Mouse (Mus musculus): Measurements from ENCODE around the gene Zscan26.

The Zscan26 gene

GRCm38 (mm10) chr13:21427631-21428030 is 25.9 kb downstream of the Zscan26 start:
- no peak for DNase-seq (ENCODE audit: low spot score in 2 of 2)

DNA sequence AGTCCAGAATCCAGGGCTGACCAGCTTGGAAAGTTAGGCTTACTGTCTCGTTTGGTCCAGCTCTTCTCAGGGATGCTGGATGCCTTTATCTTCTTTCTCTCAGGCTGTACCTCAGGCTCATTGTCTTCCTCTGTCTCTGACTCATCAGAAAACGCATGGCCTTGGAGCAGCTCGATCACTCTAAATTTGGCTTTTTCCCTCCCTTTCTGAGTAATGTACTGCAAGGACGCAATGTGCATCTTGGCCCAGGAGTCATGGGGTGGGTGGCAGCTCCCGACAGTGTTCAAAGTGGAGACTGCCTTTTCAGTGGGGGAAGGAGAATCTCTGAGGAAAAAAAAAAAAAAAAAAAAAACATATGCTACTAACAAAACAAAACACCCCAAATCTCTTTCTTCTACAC is 30.2 kb downstream of the Zscan26 start:
- DNase-seq (ENCODE audit: low spot score in 2 of 2), result no peak

GRCm38 (mm10) chr13:21418865-21419264 is 34.7 kb downstream of the Zscan26 start:
- DNase-seq (ENCODE audit: low spot score in 2 of 2), result no peak

GRCm38 (mm10) chr13:21417298-21418010 is 36.1 kb downstream of the Zscan26 start:
- no peak for DNase-seq (ENCODE audit: low spot score in 2 of 2)

GRCm38 (mm10) chr13:21415750-21416149 is 37.8 kb downstream of the Zscan26 start:
- DNase-seq (ENCODE audit: low spot score in 2 of 2), result no peak

DNA sequence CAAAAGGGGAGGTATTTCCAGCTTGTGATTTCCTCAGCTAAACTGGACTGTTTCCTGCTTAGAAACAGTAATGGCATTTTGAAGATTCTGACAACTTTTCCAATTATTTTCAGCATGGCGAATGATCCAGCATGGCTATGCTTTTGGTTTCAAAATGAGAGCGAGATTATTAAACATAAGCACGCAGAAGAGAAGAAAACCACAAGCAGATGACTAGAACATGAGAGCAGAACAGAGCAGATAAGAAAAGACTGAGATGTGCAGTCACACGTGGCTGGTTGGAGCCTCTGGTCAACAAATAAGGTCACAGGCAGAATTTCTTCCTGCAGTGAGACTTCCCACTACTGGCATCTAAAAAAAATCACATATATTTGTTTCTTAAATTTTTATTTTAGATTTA is 38.3 kb downstream of the Zscan26 start:
- no peak for DNase-seq (ENCODE audit: low spot score in 2 of 2)

DNA sequence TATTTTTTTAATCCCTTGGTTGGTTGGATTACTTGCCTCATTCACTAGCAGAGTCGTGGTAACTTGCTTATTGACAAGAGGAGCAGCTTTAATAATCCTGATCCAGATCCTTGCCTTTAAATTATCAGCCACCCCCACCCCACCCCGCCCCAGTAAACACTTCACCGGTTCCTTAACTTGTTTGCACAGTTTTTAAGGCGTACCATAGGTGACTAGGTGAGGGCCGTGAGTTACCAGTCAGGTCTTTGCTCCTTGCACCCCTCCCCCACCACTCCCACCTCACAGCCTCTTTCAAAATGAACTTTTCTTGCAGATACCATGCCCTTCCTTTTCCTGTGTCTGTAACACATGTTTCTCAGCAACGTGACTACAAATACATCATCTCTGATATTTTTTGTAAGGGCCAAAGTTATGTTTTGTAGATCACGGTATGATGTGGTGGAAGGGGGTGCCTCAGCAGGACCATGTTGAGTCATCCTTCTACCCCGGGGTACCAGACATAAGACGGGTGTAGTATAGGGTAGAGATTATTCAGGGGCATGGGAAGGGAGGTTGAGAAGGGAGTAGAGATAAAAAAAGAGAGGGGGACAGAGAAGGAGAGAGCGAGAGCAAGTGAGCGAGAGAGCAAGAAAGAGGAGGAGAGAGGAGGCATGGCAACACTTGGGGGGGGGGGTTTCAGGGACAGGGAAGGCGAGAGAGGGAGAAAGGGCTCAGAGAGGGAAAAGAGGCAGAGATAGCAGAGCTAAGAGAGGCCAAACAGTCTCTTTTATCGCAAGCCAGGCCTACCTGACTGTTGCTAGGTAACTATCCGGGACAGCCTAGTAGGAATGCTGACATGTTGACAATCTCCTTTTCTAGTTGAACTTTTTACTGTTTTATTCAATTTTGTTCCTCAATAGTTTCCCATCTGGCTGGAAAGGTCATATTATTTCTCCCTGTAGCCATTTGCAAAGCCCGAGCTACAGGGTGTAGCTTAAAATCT is 39.0 kb downstream of the Zscan26 start:
- DNase-seq (ENCODE audit: low spot score in 2 of 2), result no peak

DNA sequence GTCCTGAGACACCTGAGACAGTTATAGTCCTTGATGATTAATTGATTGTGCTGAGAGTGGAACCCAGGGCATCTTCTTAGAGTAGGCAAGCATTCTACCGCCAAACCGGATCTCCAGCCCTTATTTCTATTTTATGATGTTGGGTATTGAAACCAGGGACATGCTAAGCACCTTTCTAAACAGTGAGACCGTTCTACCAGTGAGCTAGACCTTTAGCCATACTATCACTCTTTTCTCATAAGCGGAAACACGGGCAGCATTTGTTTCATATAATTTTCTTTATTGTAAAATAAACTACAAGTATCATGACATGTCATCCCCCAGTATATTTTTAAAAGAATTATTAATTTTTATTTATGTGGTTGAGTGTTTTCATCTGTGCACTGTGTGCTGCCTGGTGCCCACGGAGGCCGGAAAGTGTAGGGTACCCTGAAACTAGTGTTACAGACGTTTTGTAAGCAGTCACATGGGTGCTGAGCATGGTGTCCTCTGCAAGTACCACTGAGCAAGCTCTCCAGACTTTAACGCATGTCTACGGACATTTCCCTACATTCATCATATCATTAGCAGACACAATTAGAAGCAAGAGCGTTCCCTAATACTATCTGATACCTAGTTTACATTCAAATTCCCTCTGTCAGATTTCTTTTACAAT is 44.6 kb downstream of the Zscan26 start:
- no peak for DNase-seq (ENCODE audit: low spot score in 2 of 2)

DNA sequence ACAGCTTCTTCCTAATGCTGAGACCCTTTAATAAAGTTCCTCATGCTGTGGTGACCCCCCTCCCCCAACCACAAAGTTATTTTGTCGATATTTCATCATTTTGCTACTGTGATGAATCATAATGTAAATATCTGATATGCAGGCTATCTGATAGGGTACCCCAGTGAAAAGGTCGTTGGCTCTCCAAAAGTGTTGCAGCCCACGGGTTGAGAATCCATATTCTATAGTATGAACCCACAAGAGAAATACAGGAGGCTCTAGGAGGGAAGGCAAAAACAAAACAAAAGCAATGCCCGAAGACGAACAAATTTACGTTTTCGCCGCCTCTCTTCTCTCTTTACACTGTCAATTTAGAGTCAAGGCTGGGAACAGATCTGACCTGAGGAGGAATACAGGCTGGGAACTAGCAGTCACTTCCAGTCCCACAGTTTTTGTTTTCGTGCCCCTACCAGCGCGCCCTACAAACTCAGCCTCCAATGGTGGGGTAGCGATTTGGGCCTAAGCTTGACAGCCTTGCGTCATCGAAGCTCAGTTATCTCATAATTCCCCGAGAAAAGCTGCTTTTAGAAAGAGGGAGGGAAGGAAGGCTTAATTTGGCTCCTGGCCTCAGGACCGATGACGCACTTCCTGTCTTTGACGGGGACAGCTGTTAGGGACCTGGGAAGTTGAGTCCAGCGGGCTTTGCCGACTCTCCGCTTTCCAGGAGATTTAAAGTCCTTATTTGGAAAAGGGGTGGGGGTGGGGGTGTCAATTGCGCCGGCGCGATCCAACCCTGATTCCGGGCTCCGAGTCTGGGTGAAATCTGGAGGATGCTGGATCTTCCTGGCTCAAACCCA is 45.3 kb downstream of the Zscan26 start:
- DNase-seq (ENCODE audit: low spot score in 2 of 2), result peak; percentile 91

GRCm38 (mm10) chr13:21407341-21407740 is 46.2 kb downstream of the Zscan26 start:
- DNase-seq (ENCODE audit: low spot score in 2 of 2), result peak; percentile 6 to 28

- DNase-seq (ENCODE audit: low spot score in 2 of 2), result no peak
These were observed 50.7 kb downstream of the Zscan26 start for GRCm38 (mm10) chr13:21402848-21403247.

DNA sequence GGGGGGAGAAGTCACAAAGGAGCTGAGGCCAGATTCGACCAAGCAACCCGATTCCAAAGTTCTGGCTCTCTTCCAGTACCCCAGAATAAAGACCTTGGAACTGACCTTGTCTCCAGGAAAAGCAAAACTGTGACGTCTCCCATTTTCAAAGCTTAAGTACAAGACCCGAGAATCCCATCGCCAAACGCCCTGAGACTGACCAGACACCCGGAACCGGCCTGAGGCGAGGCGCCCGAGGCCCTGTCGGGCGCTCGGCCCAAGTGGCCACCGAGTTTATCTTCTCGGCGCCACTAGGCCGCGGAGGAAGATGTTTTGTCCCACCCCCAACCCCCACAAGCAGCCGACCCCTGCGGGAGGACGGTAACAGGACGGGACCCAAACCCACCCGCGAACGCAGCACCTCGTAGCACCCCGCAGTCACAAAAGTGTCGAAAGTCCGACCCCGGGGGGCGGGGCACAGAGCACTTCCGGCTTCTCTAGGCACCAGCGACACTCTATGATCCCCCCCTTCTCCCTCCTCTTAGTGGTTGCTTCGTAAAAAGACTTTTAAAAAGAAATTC is 51.2 kb downstream of the Zscan26 start, which contains the start of gene Zkscan3:
Gene Zkscan3 (minus strand): TSS at position 469 of the 560 bp plus-strand sequence.
- peak; percentile 81 to 84 for DNase-seq (ENCODE audit: low spot score in 2 of 2)

DNA sequence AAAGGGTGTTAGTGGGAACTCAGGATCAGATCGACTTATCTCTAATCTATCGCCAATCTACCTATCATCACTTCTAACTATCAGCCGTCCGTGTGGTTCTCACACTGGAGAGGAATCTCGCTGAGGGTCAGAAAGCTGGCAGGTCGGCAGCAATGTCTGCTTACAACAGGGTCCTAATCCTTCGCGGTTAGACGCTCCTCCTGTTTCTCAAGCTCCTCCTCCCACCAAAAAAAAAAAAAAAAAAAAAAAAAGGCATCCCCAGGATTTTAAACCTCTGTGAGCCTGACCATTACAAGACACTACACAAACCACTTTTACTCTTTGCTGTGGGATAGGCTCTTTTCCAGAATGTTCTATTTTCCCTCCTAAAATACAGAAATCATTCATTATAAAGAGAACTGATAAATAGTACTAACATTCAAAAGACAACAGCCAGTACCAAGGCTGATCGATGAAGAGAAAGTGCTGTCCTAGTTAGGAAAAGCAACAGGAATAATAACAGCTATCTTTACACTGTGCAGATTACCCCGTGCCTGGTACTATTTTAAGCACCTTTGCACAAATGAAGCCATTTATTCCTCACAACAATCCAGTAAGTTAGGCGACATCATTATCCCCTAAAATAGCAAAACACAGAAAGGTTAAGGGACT is 51.8 kb downstream of the Zscan26 start:
- DNase-seq (ENCODE audit: low spot score in 2 of 2), result no peak

- no peak for DNase-seq (ENCODE audit: low spot score in 2 of 2)
These were observed 52.4 kb downstream of the Zscan26 start for GRCm38 (mm10) chr13:21401166-21401565.

DNA sequence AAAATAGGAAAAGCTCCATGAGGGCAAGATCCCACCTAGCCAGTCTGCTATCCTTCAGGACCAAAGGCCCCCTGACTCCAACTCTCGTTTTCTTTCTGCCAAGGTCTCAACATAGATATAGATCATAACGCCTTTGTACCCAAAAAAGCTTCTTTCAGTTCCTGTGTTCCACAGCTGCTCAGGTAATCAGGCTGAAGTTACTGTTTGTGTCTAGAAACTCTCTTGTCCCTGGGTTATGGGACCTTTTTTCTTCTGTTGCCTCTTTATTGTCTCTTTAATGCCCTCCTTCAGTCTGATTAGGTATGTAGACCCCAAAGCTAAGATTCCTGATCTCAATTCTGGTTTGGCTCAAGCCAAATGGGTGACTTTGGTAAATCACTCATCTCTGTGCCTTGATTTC is 56.0 kb downstream of the Zscan26 start:
- no peak for DNase-seq (ENCODE audit: low spot score in 2 of 2)

DNA sequence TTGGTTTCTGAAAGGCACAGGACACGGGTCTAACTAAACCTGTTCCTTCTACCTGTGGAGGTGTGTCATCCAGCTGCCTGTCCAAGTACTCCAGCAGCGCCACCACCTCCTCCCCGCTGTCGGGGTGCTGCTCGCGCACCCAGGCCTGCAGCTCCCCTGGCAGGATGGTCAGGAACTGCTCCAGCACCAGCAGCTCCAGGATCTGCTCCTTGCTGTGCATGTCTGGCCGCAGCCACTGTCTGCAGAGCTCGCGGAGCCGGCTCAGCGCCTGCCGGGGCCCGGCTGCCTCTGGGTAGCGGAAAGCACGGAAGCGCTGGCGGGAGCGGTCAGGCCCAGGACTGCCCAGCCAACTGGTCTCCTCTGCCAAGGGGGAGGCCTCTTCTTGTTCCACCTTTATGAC is 57.5 kb downstream of the Zscan26 start:
- DNase-seq (ENCODE audit: low spot score in 2 of 2), result peak; percentile 8 to 11

GRCm38 (mm10) chr13:21395623-21396022 is 57.9 kb downstream of the Zscan26 start:
- DNase-seq (ENCODE audit: low spot score in 2 of 2), result no peak

DNA sequence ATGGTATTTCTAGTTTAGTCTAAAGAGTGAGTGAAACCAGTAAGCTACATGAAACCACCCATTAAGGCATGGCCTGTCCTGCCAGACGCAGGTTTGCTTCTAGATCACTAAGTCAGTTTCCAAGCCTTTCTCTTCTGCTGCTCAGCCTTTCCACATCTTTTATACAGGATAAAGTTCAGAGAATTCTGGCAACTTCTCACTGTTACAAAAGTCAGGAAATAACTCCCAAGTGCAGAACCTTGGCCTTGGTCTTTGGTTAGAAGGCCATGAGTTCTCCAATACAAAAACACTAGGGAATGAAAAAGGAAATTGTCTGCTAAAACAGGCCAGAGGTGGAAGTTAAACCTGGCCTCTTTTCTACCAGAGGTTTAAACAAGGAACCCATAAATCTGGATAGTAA is 58.3 kb downstream of the Zscan26 start:
- DNase-seq (ENCODE audit: low spot score in 2 of 2), result no peak
